Mouse (Mus musculus) cortical plate, adult 2 months (tissue): ENCODE results near the gene Fam189a1.

Experiments used
- CTCF ChIP-seq: fragments of 200-500 bp; IDR thresholded peaks from 2 replicates; pipeline ENCODE4 v1.5.1; 2011; ENCODE audit warnings: mild to moderate bottlenecking, control low read depth, low read length; ENCODE audit not compliant: insufficient read depth; ENCODE audit errors: extremely low read depth
- POLR2A ChIP-seq: fragments of 200-500 bp; IDR thresholded peaks from 2 replicates; pipeline ENCODE4 v1.6.1; 2011; ENCODE audit warnings: mild to moderate bottlenecking, low read length, control low read depth; ENCODE audit not compliant: insufficient read depth; ENCODE audit errors: extremely low read depth

DNA sequence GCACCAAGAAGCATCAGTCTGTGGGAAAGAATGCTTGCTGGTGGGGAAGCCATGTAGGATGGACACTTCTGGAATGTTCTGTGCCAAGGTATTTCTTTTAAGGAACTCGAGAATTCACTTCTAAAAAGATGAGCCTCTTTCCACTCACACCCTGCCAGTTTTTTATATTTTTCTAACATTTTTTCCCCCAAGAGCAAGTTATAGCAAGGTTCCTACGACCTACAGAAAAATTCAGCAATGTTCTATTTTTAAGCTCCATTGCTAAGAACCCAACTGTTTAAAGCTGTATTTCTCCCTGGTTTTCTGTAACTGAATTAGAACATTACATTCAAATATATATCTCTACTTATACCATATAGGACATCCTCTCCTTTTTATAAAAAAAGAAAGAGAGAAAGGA is 244.4 kb downstream of the Fam189a1 start:
- TF ChIP-seq POLR2A (no peak), CTCF (no peak)
